Mouse (Mus musculus) left cerebral cortex, postnatal 10 days (tissue): ENCODE measurements around the gene Wfdc3. TPM values are rescaled to one million over a fixed set of nuclear protein-coding genes. Genes with fewer than 3 reads are reported as not detected.

Experiments
- DNase-seq, 2 experiments: peaks; one replicate each; pipeline ENCODE4 v3.0.0; 2021 to 2022; ENCODE audit warnings: low spot score in 2 of 2, mixed read lengths in 1 of 2; ENCODE audit errors: extremely low spot score in 1 of 2
- intact Hi-C: fragments of 180-260 bp; cut with DNase I; formaldehyde crosslinking; loops from one replicate; pipeline ENCODE4 v1.15.1; 2025
- total RNA-seq, 2 experiments: library from RNA; stranded (reverse); gene quantifications; 2 replicates each; pipeline ENCODE4 v1.2.3; 2021

Gene Wfdc3
- total RNA-seq, 2 experiments from 2014 or later, result 0.94 to 1.1 TPM

DNA sequence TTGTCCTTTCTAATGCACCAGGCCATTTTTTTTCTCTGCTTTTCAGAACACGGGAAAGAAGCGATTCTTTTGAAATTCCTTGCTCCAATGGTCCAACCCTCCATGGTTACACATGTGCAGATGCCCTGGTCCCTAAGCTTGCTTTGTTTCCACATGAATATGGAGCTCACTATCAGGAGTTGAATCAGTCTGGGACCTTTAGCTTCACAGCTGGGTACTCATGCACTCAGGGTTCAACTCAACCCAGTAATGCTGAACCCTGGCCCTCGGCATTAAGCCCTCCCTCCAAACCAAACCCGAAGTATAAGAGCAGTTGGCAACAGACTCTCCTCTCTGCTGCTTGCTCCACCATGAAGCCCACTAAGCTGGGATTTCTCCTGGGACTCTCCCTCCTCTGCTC is 47.5 kb downstream of the Wfdc3 start, which contains the start of gene Spint4:
Spint4 (plus strand) TSS at position 301 of the 400 bp plus-strand sequence.
- no peak for DNase-seq

GRCm38 (mm10) chr2:164684807-164685206 is 60.9 kb downstream of the Wfdc3 start, which contains the start of gene Wfdc13:
TSS of gene Wfdc13 (plus strand) at chr2:164685107.
- intact Hi-C loops, result no loop called here
- DNase-seq, result no peak

More for the DNA sequence above, 47.5 kb downstream of the Wfdc3 start, which contains the start of gene Spint4:
- intact Hi-C loops, result no loop called here

Other genes starting within 250 kb of the Wfdc3 start
- 100 to 1,000 TPM; 119 to 124 TPM for gene Pigt, start 248.4 kb downstream of the Wfdc3 start, total RNA-seq
- gene Wfdc2, start 183.5 kb downstream of the Wfdc3 start, total RNA-seq, result under 1 TPM in 1 of 2 experiments, not detected in 1; 0.84 TPM
- gene Spint3, start 172.5 kb downstream of the Wfdc3 start, total RNA-seq, result not detected
- 1 to 10 TPM in 1 of 2 experiments, under 1 TPM in 1; 0.47 to 1.7 TPM for gene Wfdc6a, start 160.5 kb downstream of the Wfdc3 start, total RNA-seq
- gene Eppin, start 152.3 kb downstream of the Wfdc3 start, total RNA-seq, result not detected
- gene Wfdc6b, start 132.4 kb downstream of the Wfdc3 start, total RNA-seq, result not detected
- gene Wfdc8, start 132.3 kb downstream of the Wfdc3 start, total RNA-seq, result not detected
- not detected for gene Wfdc16, start 107.1 kb downstream of the Wfdc3 start, total RNA-seq
- gene Wfdc10, start 89.9 kb downstream of the Wfdc3 start, total RNA-seq, result not detected
- gene Wfdc9, start 89.3 kb downstream of the Wfdc3 start, total RNA-seq, result not detected
- gene Wfdc11, start 71.8 kb downstream of the Wfdc3 start, total RNA-seq, result not detected
- not detected for gene Wfdc13, start 60.8 kb downstream of the Wfdc3 start, total RNA-seq
- not detected for gene Spint4, start 47.4 kb downstream of the Wfdc3 start, total RNA-seq
- gene Spint5, start 30.6 kb downstream of the Wfdc3 start, total RNA-seq, result not detected
- gene Dnttip1, start 52 bp upstream of the Wfdc3 start, total RNA-seq, result 10 to 100 TPM; 32.7 to 34.1 TPM
- 1 to 10 TPM; 4.1 to 6.4 TPM for gene Ube2c, start 24.0 kb upstream of the Wfdc3 start, total RNA-seq
- gene Tnnc2, start 34.0 kb upstream of the Wfdc3 start, total RNA-seq, result not detected
- 10 to 100 TPM; 48.1 to 49.2 TPM for gene Snx21, start 39.9 kb upstream of the Wfdc3 start, total RNA-seq
- 10 to 100 TPM; 22.1 to 30.0 TPM for gene Acot8, start 59.0 kb upstream of the Wfdc3 start, total RNA-seq
- gene Zswim3, start 59.2 kb upstream of the Wfdc3 start, total RNA-seq, result 1 to 10 TPM; 8.9 to 9.0 TPM
- 10 to 100 TPM; 19.6 to 20.3 TPM for gene Zswim1, start 76.8 kb upstream of the Wfdc3 start, total RNA-seq
- gene Spata25, start 82.6 kb upstream of the Wfdc3 start, total RNA-seq, result under 1 TPM in 1 of 2 experiments, not detected in 1; 0.58 TPM
- 10 to 100 TPM; 77.5 to 78.8 TPM for gene Ctsa, start 86.9 kb upstream of the Wfdc3 start, total RNA-seq
- gene Neurl2, start 87.5 kb upstream of the Wfdc3 start, total RNA-seq, result 1 to 10 TPM; 5.4 to 6.7 TPM
- gene Pltp, start 111.8 kb upstream of the Wfdc3 start, total RNA-seq, result 10 to 100 TPM; 63.8 to 79.4 TPM
- 10 to 100 TPM; 41.4 to 45.9 TPM for gene Pcif1, start 133.4 kb upstream of the Wfdc3 start, total RNA-seq
- gene Zfp335, start 165.8 kb upstream of the Wfdc3 start, total RNA-seq, result 10 to 100 TPM; 22.7 to 24.4 TPM
- gene Mmp9, start 194.8 kb upstream of the Wfdc3 start, total RNA-seq, result 1 to 10 TPM; 2.9 to 3.4 TPM
- 100 to 1,000 TPM; 350 to 355 TPM for gene Slc12a5, start 214.9 kb upstream of the Wfdc3 start, total RNA-seq